Mouse (Mus musculus): ENCODE data around the gene Dnajc30.

GRCm38 (mm10) chr5:135072720-135073119, 8.7 kb downstream of the Dnajc30 start:
- TF ChIP-seq CTCF (IDR thresholded peaks at IDR 0.05; ENCODE audit: extremely low read depth, insufficient read depth, low read length) = no peak
- no peak for TF ChIP-seq POLR2A (IDR thresholded peaks at IDR 0.05; ENCODE audit: extremely low read depth, insufficient read depth, low read length)

All from cortical plate, adult 2 months (tissue).